Mouse (Mus musculus): Measurements from ENCODE around the gene Fam234b. TPM values are rescaled to one million over a fixed set of nuclear protein-coding genes. Genes with fewer than 3 reads are reported as not detected.

Gene Fam234b
- total and polyA plus RNA-seq, 2 experiments = 14.8 to 15.1 TPM

- no peak overlapping the region for H3K4me3 ChIP-seq (ENCODE audit: insufficient read depth, low read depth, low read length)
- H3K36me3 ChIP-seq (ENCODE audit: control insufficient read depth, insufficient read depth, low read length) = peaks cover 3% of the 10 kb centered on the region; the same call in 1 of the 2 replicates
- H3K79me2 ChIP-seq (ENCODE audit: control insufficient read depth, insufficient read depth, low read length) = no peaks in the 10 kb centered on the region
- DNase-seq (ENCODE audit: extremely low read depth, low read depth, low spot score) = no peak
- H3K4me1 ChIP-seq (ENCODE audit: control insufficient read depth, insufficient read depth, low read length) = no peaks in the 10 kb centered on the region
- no peaks in the 10 kb centered on the region for H3K27me3 ChIP-seq (ENCODE audit: control insufficient read depth, insufficient read depth, low read length)
- TF ChIP-seq POLR2A (IDR thresholded peaks at IDR 0.05; ENCODE audit: extremely low read depth, insufficient read depth, low read length) (no peak), CTCF (IDR thresholded peaks at IDR 0.05; ENCODE audit: low read depth, low read length) (no peak)
- 92% methylated on average over 8 of the region's 8 CpGs for WGBS
- H3K9ac ChIP-seq (ENCODE audit: low read depth, low read length) = no peak overlapping the region
- no peak overlapping the region for H3K27ac ChIP-seq (replicated peaks; ENCODE audit: insufficient read depth, low read depth, low read length)
Observed at GRCm38 (mm10) chr6:135240361-135240760, 42.6 kb downstream of the Fam234b start.

DNA sequence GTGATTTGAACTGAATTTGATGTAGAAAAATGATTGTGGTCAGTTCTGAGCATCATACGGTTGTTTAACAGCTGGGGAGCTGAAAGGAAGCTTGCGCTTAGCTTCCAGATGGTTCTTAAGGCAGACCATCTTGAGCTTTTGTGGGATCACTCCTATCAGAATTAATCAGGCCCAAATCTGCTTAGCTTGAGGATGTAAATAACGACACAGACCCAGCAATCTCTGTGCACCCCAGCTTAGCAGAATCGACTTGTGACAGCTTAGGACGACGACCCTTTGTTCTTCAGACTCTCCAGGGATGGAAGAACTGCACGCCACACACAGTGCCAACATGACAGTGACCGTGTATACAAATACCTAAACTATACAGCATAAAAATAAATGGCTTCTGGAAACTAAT, 47.8 kb downstream of the Fam234b start:
- Histone ChIP-seq H3K9ac (ENCODE audit: low read depth, low read length) (no peak overlapping the region), H3K27ac (replicated peaks; ENCODE audit: insufficient read depth, low read depth, low read length) (no peak overlapping the region), H3K79me2 (ENCODE audit: control insufficient read depth, insufficient read depth, low read length) (no peaks in the 10 kb centered on the region), H3K4me3 (ENCODE audit: insufficient read depth, low read depth, low read length) (no peak overlapping the region), H3K36me3 (ENCODE audit: control insufficient read depth, insufficient read depth, low read length) (no peaks in the 10 kb centered on the region), H3K4me1 (ENCODE audit: control insufficient read depth, insufficient read depth, low read length) (no peaks in the 10 kb centered on the region), H3K27me3 (ENCODE audit: control insufficient read depth, insufficient read depth, low read length) (no peaks in the 10 kb centered on the region)
- TF ChIP-seq POLR2A (IDR thresholded peaks at IDR 0.05; ENCODE audit: extremely low read depth, insufficient read depth, low read length) (no peak), CTCF (IDR thresholded peaks at IDR 0.05; ENCODE audit: low read depth, low read length) (no peak)
- WGBS = 73% methylated on average over 8 of the region's 8 CpGs
- DNase-seq (ENCODE audit: extremely low read depth, low read depth, low spot score) = no peak

GRCm38 (mm10) chr6:135247861-135248260, 50.1 kb downstream of the Fam234b start:
- no peaks in the 10 kb centered on the region for H3K27me3 ChIP-seq (ENCODE audit: control insufficient read depth, insufficient read depth, low read length)
- no peaks in the 10 kb centered on the region for H3K36me3 ChIP-seq (ENCODE audit: control insufficient read depth, insufficient read depth, low read length)
- no peaks in the 10 kb centered on the region for H3K4me1 ChIP-seq (ENCODE audit: control insufficient read depth, insufficient read depth, low read length)
- no peak for TF ChIP-seq CTCF (IDR thresholded peaks at IDR 0.05; ENCODE audit: low read depth, low read length)
- H3K27ac ChIP-seq (replicated peaks; ENCODE audit: insufficient read depth, low read depth, low read length) = no peak overlapping the region
- no peak overlapping the region for H3K4me3 ChIP-seq (ENCODE audit: insufficient read depth, low read depth, low read length)
- no peak overlapping the region for H3K9ac ChIP-seq (ENCODE audit: low read depth, low read length)
- 60% methylated on average over 6 of the region's 6 CpGs for WGBS
- DNase-seq (ENCODE audit: extremely low read depth, low read depth, low spot score) = no peak
- H3K79me2 ChIP-seq (ENCODE audit: control insufficient read depth, insufficient read depth, low read length) = no peaks in the 10 kb centered on the region

- DNase-seq (ENCODE audit: extremely low read depth, low read depth, low spot score) = peak; percentile 27
- peak; percentile 69; the same call in 1 of the 2 replicates for TF ChIP-seq CTCF (IDR thresholded peaks at IDR 0.05; ENCODE audit: low read depth, low read length)
- no peak for TF ChIP-seq POLR2A (IDR thresholded peaks at IDR 0.05; ENCODE audit: extremely low read depth, insufficient read depth, low read length)
- Histone ChIP-seq H3K4me1 (ENCODE audit: control insufficient read depth, insufficient read depth, low read length) (no peaks in the 10 kb centered on the region), H3K79me2 (ENCODE audit: control insufficient read depth, insufficient read depth, low read length) (no peaks in the 10 kb centered on the region), H3K27ac (replicated peaks; ENCODE audit: insufficient read depth, low read depth, low read length) (no peak overlapping the region), H3K9ac (ENCODE audit: low read depth, low read length) (no peak overlapping the region), H3K4me3 (ENCODE audit: insufficient read depth, low read depth, low read length) (no peak overlapping the region), H3K27me3 (ENCODE audit: control insufficient read depth, insufficient read depth, low read length) (no peaks in the 10 kb centered on the region), H3K36me3 (ENCODE audit: control insufficient read depth, insufficient read depth, low read length) (no peaks in the 10 kb centered on the region)
- WGBS = 51% methylated on average over 19 of the region's 19 CpGs
Observed at GRCm38 (mm10) chr6:135249846-135250531, 52.2 kb downstream of the Fam234b start.

DNA sequence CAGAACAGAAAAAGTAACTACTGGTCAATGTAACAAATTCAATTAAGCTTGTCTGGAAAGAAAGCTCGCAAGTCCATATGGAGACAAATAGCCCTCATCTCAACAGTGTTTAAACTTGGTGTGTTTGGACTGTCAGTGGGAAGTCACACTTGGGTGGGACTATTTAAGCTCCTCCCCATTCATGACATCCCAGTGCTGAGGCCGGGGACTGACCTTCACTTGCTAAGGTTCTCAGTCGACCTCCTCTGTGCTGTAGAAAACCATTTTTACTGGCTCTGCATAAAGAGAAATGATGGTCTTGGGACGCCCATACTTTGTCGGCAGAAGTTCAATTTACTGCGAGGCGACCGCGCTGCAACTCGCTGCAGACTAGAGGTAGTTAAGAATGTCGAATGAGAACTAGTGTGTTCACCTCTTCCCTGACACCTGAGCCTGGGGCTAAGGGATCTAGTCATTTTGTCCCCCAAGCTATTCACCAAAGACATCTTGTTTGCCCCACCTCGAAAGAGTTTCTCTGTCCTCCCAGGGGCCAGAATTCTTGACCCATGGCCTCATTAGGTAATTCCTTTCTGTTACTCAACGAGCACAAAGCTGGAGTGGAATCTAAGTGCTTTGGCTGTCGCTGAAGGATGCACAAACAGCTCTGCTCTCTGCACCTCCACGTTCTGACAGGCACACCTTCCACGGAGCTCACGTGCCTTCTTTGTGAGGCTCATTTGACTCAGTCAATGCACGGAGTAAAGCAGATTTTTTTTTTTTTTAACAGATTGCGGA, 53.3 kb downstream of the Fam234b start:
- WGBS = 65% methylated on average over 19 of the region's 19 CpGs
- H3K79me2 ChIP-seq (ENCODE audit: control insufficient read depth, insufficient read depth, low read length) = no peaks in the 10 kb centered on the region
- H3K4me3 ChIP-seq (ENCODE audit: insufficient read depth, low read depth, low read length) = no peak overlapping the region
- no peak overlapping the region for H3K9ac ChIP-seq (ENCODE audit: low read depth, low read length)
- DNase-seq (ENCODE audit: extremely low read depth, low read depth, low spot score) = no peak
- no peaks in the 10 kb centered on the region for H3K27me3 ChIP-seq (ENCODE audit: control insufficient read depth, insufficient read depth, low read length)
- H3K27ac ChIP-seq (replicated peaks; ENCODE audit: insufficient read depth, low read depth, low read length) = no peak overlapping the region
- H3K36me3 ChIP-seq (ENCODE audit: control insufficient read depth, insufficient read depth, low read length) = no peaks in the 10 kb centered on the region
- no peaks in the 10 kb centered on the region for H3K4me1 ChIP-seq (ENCODE audit: control insufficient read depth, insufficient read depth, low read length)
- no peak for TF ChIP-seq POLR2A (IDR thresholded peaks at IDR 0.05; ENCODE audit: extremely low read depth, insufficient read depth, low read length)
- TF ChIP-seq CTCF (IDR thresholded peaks at IDR 0.05; ENCODE audit: low read depth, low read length) = no peak
